Mouse (Mus musculus) Patski (cell line): ENCODE results near the gene Icosl. TPM values are rescaled to one million over a fixed set of nuclear protein-coding genes. Genes with fewer than 3 reads are reported as not detected.

Experiments
- ATAC-seq: fragments of 100-300 bp; one replicate; pipeline ENCODE4 v1.8.0; 2021
- CTCF ChIA-PET: fragments of 350-600 bp; sonication (Branson Sonifier 250); formaldehyde crosslinking; loops from one replicate; lab custom pipeline; 2022; ENCODE audit warnings: inconsistent platforms; lab: Charles Lee
- POLR2A ChIA-PET: fragments of 350-600 bp; sonication (Branson Sonifier 250); formaldehyde crosslinking; loops from one replicate; lab custom pipeline; 2022; ENCODE audit warnings: antibody characterized with exemption, inconsistent platforms; lab: Charles Lee
- DNase-seq: peaks from one replicate; pipeline ENCODE4 v3.0.0-alpha.2; 2011; ENCODE audit warnings: low read depth, low spot score
- H3K27me3 ChIP-seq: fragments of 371-371 bp; one replicate; pipeline ENCODE4 v1.5.1; 2021
- CTCF ChIP-seq: fragments of 100-300 bp; IDR thresholded peaks from one replicate; pipeline ENCODE4 v1.5.1; 2021
- in situ Hi-C: fragments of 300-500 bp; cut with MboI; formaldehyde crosslinking; loops from 3 replicates; pipeline ENCODE4 v1.11.1; 2018; ENCODE audit warnings: low pct_unique_long_range_greater_than_20kb, mixed read lengths
- polyA plus RNA-seq: library from polyadenylated mRNA; unstranded; gene quantifications from one replicate; pipeline ENCODE4 v1.2.3, GENCODE M21; 2021

The Icosl gene
- polyA plus RNA-seq, 1 experiment from 2014 or later, result 3.7 TPM

DNA sequence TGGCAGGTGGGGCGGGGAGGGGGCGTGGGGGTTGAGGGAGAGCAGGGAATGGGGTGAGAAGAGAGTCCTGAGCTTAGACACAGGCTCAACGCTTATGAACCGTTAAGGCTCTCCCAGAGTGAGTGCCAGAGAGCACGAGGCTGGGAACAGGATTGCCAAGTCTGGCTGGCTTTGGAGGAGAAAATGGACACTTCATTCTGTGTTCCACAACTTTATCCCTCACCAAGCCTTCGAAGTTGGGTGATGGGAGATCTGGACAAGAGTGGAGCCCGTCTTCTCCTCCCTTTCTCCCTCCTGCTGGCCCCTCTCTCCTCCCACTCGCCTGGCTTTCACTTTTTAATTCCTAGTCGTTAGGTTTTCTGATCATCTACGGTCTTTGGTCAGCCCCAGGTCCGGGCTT lies 561 bp upstream of the Icosl start:
- no peak for DNase-seq

DNA sequence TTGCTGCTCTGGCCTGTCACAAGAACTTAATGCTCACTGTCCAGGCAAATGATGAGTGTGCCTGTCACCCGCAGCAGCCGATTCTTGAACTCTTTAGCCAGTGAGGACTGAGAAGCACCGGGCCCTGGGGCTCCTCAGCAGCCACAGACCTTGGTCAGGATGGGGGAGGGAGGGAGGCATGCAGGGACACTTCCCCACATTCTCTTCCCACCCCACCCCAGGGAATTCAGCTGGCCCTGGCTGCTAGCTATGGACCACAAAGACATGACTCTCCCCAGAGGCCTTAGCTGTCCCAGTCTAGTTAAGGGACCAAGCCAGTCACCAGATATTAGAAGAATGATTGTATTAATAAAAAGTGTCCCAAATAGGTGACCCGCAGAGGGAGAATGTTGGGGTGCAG lies 5.0 kb downstream of the Icosl start:
- no peak for TF ChIP-seq CTCF
- ChIA-PET POLR2A (no interaction called here), CTCF (no interaction called here)
- H3K27me3 ChIP-seq, result no peaks in the 10 kb centered on the region
- in situ Hi-C loops, result no loop called here
- ATAC-seq (no peak), DNase-seq (no peak)

More for the DNA sequence above, 561 bp upstream of the Icosl start:
- no peak for ATAC-seq
- TF ChIP-seq CTCF, result no peak
- ChIA-PET CTCF (interaction anchor here (1.3 kb wide), 1 partner anchor 49 kb away, joined by 4 read pairs; no protein-coding TSS in a partner anchor), POLR2A (no interaction called here)
- in situ Hi-C loops, result no loop called here
- no peaks in the 10 kb centered on the region for H3K27me3 ChIP-seq

- H3K27me3 ChIP-seq, result no peaks in the 10 kb centered on the region
- ChIA-PET CTCF (no interaction called here), POLR2A (no interaction called here)
- ATAC-seq (no peak), DNase-seq (no peak)
- TF ChIP-seq CTCF, result no peak
- in situ Hi-C loops, result loop anchor here (5.0 kb wide), 1 partner anchor 87 kb away; no protein-coding TSS in a partner anchor
Observed at GRCm38 (mm10) chr10:78074977-78075376, 5.9 kb downstream of the Icosl start.

DNA sequence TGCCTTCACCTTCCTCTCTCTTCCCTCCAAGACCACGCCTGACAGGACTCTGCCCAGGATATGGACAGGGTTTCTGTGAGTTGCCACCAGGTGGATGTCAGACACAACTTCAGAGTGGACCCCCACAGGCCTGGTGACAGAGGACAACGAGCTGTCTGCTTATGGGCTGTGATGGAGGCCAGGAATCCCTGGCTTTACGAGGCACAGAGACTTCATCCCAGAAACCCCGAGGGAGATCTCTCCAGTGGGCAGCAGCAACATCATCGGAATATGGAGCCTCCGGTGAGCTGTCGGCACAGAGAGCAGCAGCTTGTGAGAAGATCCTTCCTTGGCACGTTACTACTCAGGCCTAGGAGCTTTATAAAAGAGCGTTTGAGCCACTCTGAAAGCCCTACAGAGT lies 8.8 kb downstream of the Icosl start:
- CTCF ChIA-PET, result interaction anchor here (1.0 to 1.4 kb wide), 3 partner anchors 28 to 82 kb away, joined by 3 to 4 read pairs (median 4); no protein-coding TSS in a partner anchor

GRCm38 (mm10) chr10:78078276-78078675 lies 9.2 kb downstream of the Icosl start:
- POLR2A ChIA-PET, result no interaction called here
- in situ Hi-C loops, result loop anchor here (5.0 kb wide), 1 partner anchor 84 kb away; no protein-coding TSS in a partner anchor
- H3K27me3 ChIP-seq, result no peaks in the 10 kb centered on the region
- CTCF ChIA-PET, result interaction anchor here (1.0 to 1.4 kb wide), 2 partner anchors 27 to 82 kb away, joined by 4 read pairs; no protein-coding TSS in a partner anchor
- no peak for TF ChIP-seq CTCF
- DNase-seq, result no peak
- no peak for ATAC-seq

More for the DNA sequence above, 8.8 kb downstream of the Icosl start:
- ATAC-seq (no peak), DNase-seq (no peak)
- POLR2A ChIA-PET, result no interaction called here
- TF ChIP-seq CTCF, result no peak
- in situ Hi-C loops, result loop anchor here (5.0 kb wide), 1 partner anchor 84 kb away; no protein-coding TSS in a partner anchor
- H3K27me3 ChIP-seq, result no peaks in the 10 kb centered on the region

GRCm38 (mm10) chr10:78079955-78080591 lies 11.0 kb downstream of the Icosl start:
- POLR2A ChIA-PET, result no interaction called here
- H3K27me3 ChIP-seq, result no peaks in the 10 kb centered on the region
- in situ Hi-C loops, result loop anchor here (5.0 kb wide), 1 partner anchor 82 kb away; no protein-coding TSS in a partner anchor
- ATAC-seq, result no peak
- DNase-seq, result no peak
- CTCF ChIA-PET, result no interaction called here
- TF ChIP-seq CTCF, result no peak

DNA sequence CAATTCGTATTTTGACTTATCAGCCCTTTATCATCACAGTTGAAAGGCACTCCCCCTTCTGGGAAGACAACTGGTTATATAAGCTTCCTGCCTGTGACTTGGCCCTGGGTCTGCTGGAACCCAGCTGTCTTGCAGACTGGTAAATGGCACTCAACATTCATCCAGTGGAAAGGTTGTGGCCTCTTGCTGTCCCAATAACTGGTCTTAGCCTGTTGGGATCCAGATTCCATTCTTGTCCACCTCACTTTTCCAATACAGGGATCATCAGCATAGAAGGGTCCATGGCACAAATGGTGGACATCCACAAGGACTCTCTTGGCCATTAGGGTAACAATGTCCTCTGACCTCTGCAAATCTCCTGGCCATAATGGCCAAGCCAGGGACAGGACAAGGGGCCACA lies 15.0 kb downstream of the Icosl start:
- TF ChIP-seq CTCF, result no peak
- ChIA-PET CTCF (no interaction called here), POLR2A (no interaction called here)
- DNase-seq (no peak), ATAC-seq (no peak)
- no peaks in the 10 kb centered on the region for H3K27me3 ChIP-seq
- in situ Hi-C loops, result no loop called here

- no peak for TF ChIP-seq CTCF
- DNase-seq (no peak), ATAC-seq (no peak)
- in situ Hi-C loops, result no loop called here
- CTCF ChIA-PET, result no interaction called here
- H3K27me3 ChIP-seq, result no peaks in the 10 kb centered on the region
- POLR2A ChIA-PET, result no interaction called here
Observed at GRCm38 (mm10) chr10:78085711-78086110, 16.6 kb downstream of the Icosl start.

DNA sequence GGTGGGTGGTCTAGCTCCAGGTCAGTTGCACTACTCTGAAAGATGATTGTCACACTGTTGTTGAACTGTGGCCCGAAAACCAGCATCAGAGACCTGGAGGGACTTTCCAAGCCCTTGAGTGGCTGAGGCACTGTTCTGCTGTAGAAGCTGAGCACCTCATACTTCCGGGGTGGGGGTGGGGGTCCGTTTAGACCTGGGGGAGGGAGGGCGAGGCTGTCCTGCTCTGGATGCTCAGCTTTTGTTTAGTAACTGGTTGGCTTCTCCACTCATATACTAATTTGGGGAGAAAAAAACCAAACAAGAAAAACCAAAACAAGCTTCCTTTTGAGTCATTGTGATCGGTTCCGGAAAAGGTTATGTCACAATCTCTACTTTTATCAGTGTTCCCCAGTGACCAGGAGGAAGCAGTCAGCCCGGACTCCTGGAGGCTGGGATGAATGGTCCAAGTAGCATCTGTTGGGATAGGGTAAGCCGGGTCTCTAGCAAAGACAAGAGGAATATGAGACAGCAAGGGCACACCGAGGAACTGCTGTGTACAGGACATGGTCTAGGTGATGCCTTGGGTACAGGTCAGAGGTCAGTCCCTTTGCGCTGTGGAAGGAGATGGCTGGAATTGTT lies 17.5 kb downstream of the Icosl start:
- DNase-seq (no peak), ATAC-seq (no peak)
- no peak for TF ChIP-seq CTCF
- no peaks in the 10 kb centered on the region for H3K27me3 ChIP-seq
- in situ Hi-C loops, result no loop called here
- ChIA-PET CTCF (no interaction called here), POLR2A (no interaction called here)

DNA sequence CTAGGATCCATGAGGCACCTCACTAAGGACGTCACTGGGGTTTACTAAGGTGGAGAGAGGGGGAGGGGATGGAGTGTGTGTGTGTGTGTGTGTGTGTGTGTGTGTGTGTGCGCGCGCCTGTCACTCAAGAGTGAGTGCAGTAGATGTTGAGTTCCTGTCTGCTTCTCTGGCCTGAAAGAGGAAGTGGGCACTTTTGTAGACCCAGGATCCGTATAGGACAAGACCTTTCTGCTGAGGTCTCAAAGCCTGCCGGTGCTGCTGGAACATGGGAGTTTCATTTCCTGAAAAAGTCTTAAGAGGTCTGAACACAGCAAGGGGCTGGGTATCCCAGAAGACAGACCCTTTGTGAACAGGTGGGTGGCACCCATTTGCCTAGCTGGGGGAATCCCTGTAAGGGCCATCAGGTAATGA lies 18.0 kb downstream of the Icosl start:
- POLR2A ChIA-PET, result no interaction called here
- no peaks in the 10 kb centered on the region for H3K27me3 ChIP-seq
- CTCF ChIA-PET, result no interaction called here
- ATAC-seq (no peak), DNase-seq (no peak)
- in situ Hi-C loops, result no loop called here
- TF ChIP-seq CTCF, result no peak

DNA sequence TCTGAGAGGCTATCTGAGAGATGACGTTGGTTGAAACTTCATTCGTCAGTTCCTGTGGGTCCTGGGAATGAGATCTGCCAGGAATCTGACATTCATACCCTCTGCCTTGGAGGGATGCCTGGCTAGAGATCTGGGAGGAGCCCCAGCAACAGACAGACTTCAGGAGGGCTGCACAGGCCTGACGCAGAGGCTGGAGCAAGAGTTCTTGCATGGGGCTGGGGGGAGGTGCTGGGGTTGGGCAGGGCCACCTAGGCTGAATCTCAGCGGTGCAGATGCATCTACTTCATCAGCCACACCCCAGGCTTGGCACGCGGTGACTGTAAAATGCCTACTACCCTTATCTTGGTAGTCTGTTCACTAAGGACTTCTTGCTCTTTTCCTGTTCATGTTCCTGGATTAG lies 21.1 kb downstream of the Icosl start:
- no peak for ATAC-seq
- in situ Hi-C loops, result no loop called here
- no peaks in the 10 kb centered on the region for H3K27me3 ChIP-seq
- DNase-seq, result no peak
- TF ChIP-seq CTCF, result no peak
- ChIA-PET POLR2A (no interaction called here), CTCF (no interaction called here)
